Mouse (Mus musculus) midbrain, embryonic 10.5 days (tissue): ENCODE results near the gene Pilra. TPM values are rescaled to one million over a fixed set of nuclear protein-coding genes. Genes with fewer than 3 reads are reported as not detected.

Experiments
- polyA plus RNA-seq: library from polyadenylated mRNA; unstranded; fragments of >200 nt; fragmentation: Nextera tagmentation; extraction: Ambion mirVana; gene quantifications from 2 replicates; pipeline ENCODE4 v1.2.1, GENCODE M21; 2016

Pilra gene
- polyA plus RNA-seq, 1 experiment from 2014 or later, result 0.19 TPM

Other genes starting within 250 kb of the Pilra start
- 14.0 and 19.4 TPM in 2 replicates for gene Mospd3, start 235.2 kb downstream of the Pilra start, polyA plus RNA-seq
- 61.4 and 68.2 TPM in 2 replicates for gene Pcolce, start 222.5 kb downstream of the Pilra start, polyA plus RNA-seq
- 0.25 and 0.28 TPM in 2 replicates for gene Fbxo24, start 207.3 kb downstream of the Pilra start, polyA plus RNA-seq
- 27.2 and 32.7 TPM in 2 replicates for gene Lrch4, start 207.2 kb downstream of the Pilra start, polyA plus RNA-seq
- gene Gm20605, start 207.1 kb downstream of the Pilra start, polyA plus RNA-seq, result 14.0 and 15.4 TPM in 2 replicates
- gene Sap25, start 194.9 kb downstream of the Pilra start, polyA plus RNA-seq, result 7.7 and 7.8 TPM in 2 replicates
- gene Irs3, start 190.6 kb downstream of the Pilra start, polyA plus RNA-seq, result 0.36 and 0.48 TPM in 2 replicates
- 27.2 and 28.8 TPM in 2 replicates for gene Agfg2, start 151.6 kb downstream of the Pilra start, polyA plus RNA-seq
- gene Nyap1, start 94.7 kb downstream of the Pilra start, polyA plus RNA-seq, result 5.1 and 8.4 TPM in 2 replicates
- 75.6 and 75.8 TPM in 2 replicates for gene Tsc22d4, start 90.6 kb downstream of the Pilra start, polyA plus RNA-seq
- gene Ppp1r35, start 57.4 kb downstream of the Pilra start, polyA plus RNA-seq, result 62.6 and 63.9 TPM in 2 replicates
- 11.7 and 12.5 TPM in 2 replicates for gene Mepce, start 48.6 kb downstream of the Pilra start, polyA plus RNA-seq
- 13.8 and 16.1 TPM in 2 replicates for gene Zcwpw1, start 48.5 kb downstream of the Pilra start, polyA plus RNA-seq
- gene Pilrb1, start 21.8 kb upstream of the Pilra start, polyA plus RNA-seq, result not detected in 2 replicates
- not detected in 2 replicates for gene Pilrb2, start 35.5 kb upstream of the Pilra start, polyA plus RNA-seq
- not detected in 2 replicates for gene Cyp3a13, start 85.3 kb upstream of the Pilra start, polyA plus RNA-seq
- gene Gjc3, start 126.8 kb upstream of the Pilra start, polyA plus RNA-seq, result 0.02 and 0.05 TPM in 2 replicates
- gene Azgp1, start 145.2 kb upstream of the Pilra start, polyA plus RNA-seq, result not detected in 2 replicates
- not detected in 2 replicates for gene Smok3a, start 185.0 kb upstream of the Pilra start, polyA plus RNA-seq
- not detected in 2 replicates for gene Smok3b, start 185.1 kb upstream of the Pilra start, polyA plus RNA-seq
- gene Smok3c, start 216.9 kb upstream of the Pilra start, polyA plus RNA-seq, result not detected in 2 replicates
- gene Zkscan1, start 248.8 kb upstream of the Pilra start, polyA plus RNA-seq, result 23.1 and 31.1 TPM in 2 replicates